Mouse (Mus musculus) hindbrain, embryonic 12.5 days (tissue): ENCODE measurements around the gene Agpat1. TPM values are rescaled to one million over a fixed set of nuclear protein-coding genes. Genes with fewer than 3 reads are reported as not detected.
A peak's percentile ranks its signal among the peaks of the same experiment; 100 is the strongest.

Source experiments
- ATAC-seq: fragments of 200-750 bp; cut with Nextera tagmentation; 2 replicates; pipeline ENCODE4 v1.8.0; 2017; ENCODE audit warnings: moderate TSS enrichment; ENCODE audit not compliant: low FRiP score
- H3K27ac ChIP-seq: fragments of 300-500 bp; sonication (generic); 2 replicates; pipeline ENCODE4 v1.5.1; 2016; ENCODE audit warnings: mild to moderate bottlenecking
- H3K27me3 ChIP-seq: fragments of 300-500 bp; sonication (generic); 2 replicates; pipeline ENCODE4 v1.6.1; 2016; ENCODE audit warnings: mild to moderate bottlenecking
- H3K36me3 ChIP-seq: fragments of 300-500 bp; sonication (generic); 2 replicates; pipeline ENCODE4 v1.6.1; 2016; ENCODE audit warnings: mild to moderate bottlenecking
- H3K4me1 ChIP-seq: fragments of 300-500 bp; sonication (generic); 2 replicates; pipeline ENCODE4 v1.6.1; 2016
- H3K4me2 ChIP-seq: fragments of 300-500 bp; sonication (generic); replicated peaks from 2 replicates; pipeline ENCODE4 v1.6.1; 2016; ENCODE audit warnings: mild to moderate bottlenecking
- H3K4me3 ChIP-seq: fragments of 300-500 bp; sonication (generic); 2 replicates; pipeline ENCODE4 v1.5.1; 2016; ENCODE audit warnings: mild to moderate bottlenecking
- H3K9ac ChIP-seq: fragments of 300-500 bp; sonication (generic); 2 replicates; pipeline ENCODE4 v1.6.1; 2016; ENCODE audit warnings: mild to moderate bottlenecking, moderate library complexity
- H3K9me3 ChIP-seq: fragments of 300-500 bp; sonication (generic); replicated peaks from 2 replicates; pipeline ENCODE4 v1.6.1; 2016; ENCODE audit warnings: mild to moderate bottlenecking
- WGBS: fragments of 180-500 bp; shearing (Covaris S2); methylation state at CpG from one replicate; pipeline ENCODE4 v1.1.7; 2016; 5-methylcytosine and 5-hydroxymethylcytosine counted together
- polyA plus RNA-seq: library from polyadenylated mRNA; unstranded; fragments of >200 nt; fragmentation: Nextera tagmentation; extraction: Ambion mirVana; gene quantifications from 2 replicates; pipeline ENCODE4 v1.2.1, GENCODE M21; 2016

Agpat1 gene
- polyA plus RNA-seq, 1 experiment from 2014 or later: 79.0 TPM

DNA sequence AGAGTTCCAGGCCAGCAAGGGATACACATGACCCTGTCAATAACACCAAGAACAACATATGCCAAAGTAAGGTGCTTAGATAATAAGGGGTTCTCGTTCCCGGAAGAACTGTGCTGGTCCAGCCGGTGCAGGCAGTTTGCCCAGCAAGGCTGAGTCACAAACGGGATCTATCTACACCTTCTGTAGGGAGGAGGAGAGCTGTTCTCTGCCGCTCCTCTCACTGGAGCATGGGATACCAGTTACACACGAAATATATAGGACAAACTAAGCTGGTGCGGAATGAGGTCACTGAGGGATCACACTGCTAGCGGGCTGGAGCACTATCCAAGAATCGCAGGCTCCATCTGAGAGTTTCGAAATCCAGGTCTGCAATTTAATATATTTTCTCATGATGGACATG is 39.9 kb downstream of the Agpat1 start:
- Histone ChIP-seq H3K4me1 (peaks cover 43% of the 10 kb centered on the region), H3K4me2 (no peak overlapping the region), H3K27ac (no peak overlapping the region), H3K9ac (no peak overlapping the region), H3K4me3 (no peak overlapping the region), H3K27me3 (no peaks in the 10 kb centered on the region), H3K36me3 (peaks cover under 1% of the 10 kb centered on the region), H3K9me3 (no peaks in the 10 kb centered on the region)
- WGBS: 81% methylated on average over 10 of the region's 10 CpGs
- no peak for ATAC-seq

- peak; percentile 67 for ATAC-seq
- Histone ChIP-seq H3K9ac (peak within 1 kb of the TSS; percentile 74), H3K27me3 (no peaks in the 10 kb centered on the region), H3K9me3 (no peaks in the 10 kb centered on the region), H3K36me3 (peaks cover 7% of the 10 kb centered on the region), H3K4me3 (peak within 1 kb of the TSS; percentile 60), H3K4me1 (peaks cover 43% of the 10 kb centered on the region), H3K27ac (peak within 1 kb of the TSS; percentile 77), H3K4me2 (peak within 1 kb of the TSS; percentile 73)
- WGBS: 1% methylated on average over 16 of the region's 16 CpGs
These were observed 40.5 kb downstream of the Agpat1 start, which contains the start of gene Fkbpl for GRCm38 (mm10) chr17:34644608-34645007. TSS of gene Fkbpl (plus strand) at chr17:34644764.

- Histone ChIP-seq H3K4me1 (peaks cover 43% of the 10 kb centered on the region), H3K9me3 (no peaks in the 10 kb centered on the region), H3K4me3 (peak overlapping the region; percentile 60), H3K4me2 (peak overlapping the region; percentile 73), H3K36me3 (peaks cover 14% of the 10 kb centered on the region), H3K9ac (peak overlapping the region; percentile 74), H3K27ac (no peak overlapping the region), H3K27me3 (no peaks in the 10 kb centered on the region)
- no peak for ATAC-seq
- 44% methylated on average over 10 of the region's 10 CpGs for WGBS
These were observed 41.3 kb downstream of the Agpat1 start for GRCm38 (mm10) chr17:34645256-34645829.

DNA sequence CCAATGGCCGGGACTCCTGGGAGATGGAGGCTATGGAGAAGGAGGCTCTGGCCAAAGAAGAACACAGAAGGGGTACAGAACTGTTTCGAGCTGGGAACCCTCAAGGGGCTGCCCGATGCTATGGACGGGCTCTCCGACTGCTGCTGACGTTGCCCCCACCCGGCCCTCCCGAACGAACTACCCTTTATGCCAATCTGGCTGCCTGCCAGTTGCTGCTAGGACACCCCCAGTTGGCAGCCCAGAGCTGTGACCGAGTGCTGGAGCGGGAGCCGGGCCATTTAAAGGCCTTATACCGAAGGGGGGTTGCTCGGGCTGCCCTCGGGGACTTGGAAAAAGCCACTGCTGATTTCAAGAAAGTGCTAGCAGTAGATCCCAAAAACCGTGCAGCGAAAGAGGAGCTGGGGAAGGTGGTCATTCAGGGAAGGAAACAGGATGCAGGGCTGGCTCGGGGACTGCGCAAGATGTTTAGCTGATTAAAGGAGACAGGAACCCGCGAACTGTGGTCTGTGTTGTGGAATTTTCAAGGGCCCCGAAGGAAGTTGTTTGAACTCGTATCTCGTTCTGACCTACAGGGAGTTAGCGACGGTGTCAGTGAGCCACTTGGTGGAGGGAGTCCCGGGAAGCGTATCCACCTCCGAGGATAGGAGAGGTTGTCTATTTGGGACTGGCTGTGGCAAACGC is 41.9 kb downstream of the Agpat1 start:
- Histone ChIP-seq H3K36me3 (peaks cover 21% of the 10 kb centered on the region), H3K4me2 (peak overlapping the region; percentile 73; the same call in 1 of the 2 replicates), H3K27ac (no peak overlapping the region), H3K4me3 (peak overlapping the region; percentile 96; the same call in 1 of the 2 replicates), H3K27me3 (no peaks in the 10 kb centered on the region), H3K9ac (no peak overlapping the region), H3K4me1 (peaks cover 37% of the 10 kb centered on the region), H3K9me3 (no peaks in the 10 kb centered on the region)
- no peak for ATAC-seq
- 90% methylated on average over 30 of the region's 30 CpGs for WGBS

DNA sequence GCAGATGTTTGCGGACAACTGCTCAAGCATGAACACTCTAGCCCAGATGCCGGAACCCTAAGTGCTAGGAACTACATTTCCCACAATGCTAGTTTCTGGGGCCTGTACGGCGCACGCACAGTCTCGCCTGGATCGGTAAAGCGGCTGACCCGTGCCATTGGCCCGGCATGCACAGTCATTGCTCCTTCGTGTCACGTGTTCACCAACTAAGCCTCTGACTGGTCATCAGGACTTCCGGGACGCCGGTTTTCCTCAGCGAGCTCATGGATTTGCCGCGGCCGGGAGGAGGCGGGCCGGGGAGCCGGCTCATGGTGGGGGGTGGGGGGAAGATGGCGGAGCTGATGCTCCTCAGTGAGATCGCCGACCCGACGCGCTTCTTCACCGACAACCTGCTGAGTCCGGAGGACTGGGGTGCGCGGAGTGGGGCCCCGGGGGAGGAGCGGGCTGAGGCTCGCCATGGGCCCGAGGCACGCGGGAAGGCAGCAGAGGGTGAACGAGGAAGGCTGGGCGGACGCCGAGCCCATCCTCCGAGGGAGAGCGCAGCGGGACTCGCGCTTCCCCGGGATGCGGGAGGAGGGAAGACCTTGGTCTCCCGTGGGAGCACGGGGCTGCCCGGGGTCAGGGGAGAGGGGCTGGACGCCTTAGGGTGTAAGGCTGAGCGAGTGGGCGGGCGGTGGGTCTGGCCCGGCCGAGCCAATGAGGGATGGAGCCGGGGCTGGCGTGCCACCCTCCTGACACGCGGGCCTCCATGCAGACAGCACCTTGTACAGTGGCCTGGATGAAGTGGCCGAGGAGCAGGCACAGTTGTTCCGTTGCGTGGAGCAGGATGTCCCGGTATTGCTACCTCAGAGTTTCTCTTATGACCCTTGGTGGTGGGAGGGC is 43.1 kb downstream of the Agpat1 start, which contains the start of gene Atf6b:
Gene Atf6b, plus strand, starts transcription at position 241 of the 882 bp plus-strand sequence.
- WGBS: 2% methylated on average over 62 of the region's 66 CpGs
- Histone ChIP-seq H3K27me3 (no peaks in the 10 kb centered on the region), H3K27ac (peak within 1 kb of the TSS; percentile 76; the same call in 1 of the 2 replicates), H3K36me3 (peaks cover 32% of the 10 kb centered on the region), H3K4me1 (peaks cover 31% of the 10 kb centered on the region), H3K4me3 (peak within 1 kb of the TSS; percentile 96), H3K9ac (peak within 1 kb of the TSS; percentile 95), H3K4me2 (peak within 1 kb of the TSS; percentile 86), H3K9me3 (no peaks in the 10 kb centered on the region)
- peak; percentile 97 for ATAC-seq

- no peaks in the 10 kb centered on the region for H3K27me3 ChIP-seq
- peak overlapping the region; percentile 86 for H3K4me2 ChIP-seq
- 84% methylated on average over 16 of the region's 16 CpGs for WGBS
- H3K9ac ChIP-seq: peak overlapping the region; percentile 95
- peak overlapping the region; percentile 96 for H3K4me3 ChIP-seq
- peaks cover 44% of the 10 kb centered on the region for H3K36me3 ChIP-seq
- H3K4me1 ChIP-seq: peaks cover 31% of the 10 kb centered on the region
- H3K9me3 ChIP-seq: no peaks in the 10 kb centered on the region
- no peak for ATAC-seq
- H3K27ac ChIP-seq: no peak overlapping the region
These were observed 44.3 kb downstream of the Agpat1 start for GRCm38 (mm10) chr17:34648141-34648890.

- Histone ChIP-seq H3K4me1 (peaks cover 31% of the 10 kb centered on the region), H3K27me3 (no peaks in the 10 kb centered on the region), H3K36me3 (peaks cover 52% of the 10 kb centered on the region), H3K27ac (no peak overlapping the region), H3K4me3 (no peak overlapping the region), H3K9me3 (no peaks in the 10 kb centered on the region), H3K4me2 (no peak overlapping the region), H3K9ac (no peak overlapping the region)
- 88% methylated on average over 18 of the region's 18 CpGs for WGBS
- no peak for ATAC-seq
These were observed 45.2 kb downstream of the Agpat1 start for GRCm38 (mm10) chr17:34649106-34649864.

GRCm38 (mm10) chr17:34650781-34651180 is 46.7 kb downstream of the Agpat1 start:
- peaks cover 20% of the 10 kb centered on the region for H3K4me1 ChIP-seq
- no peak for ATAC-seq

GRCm38 (mm10) chr17:34651507-34652221 is 47.6 kb downstream of the Agpat1 start:
- Histone ChIP-seq H3K27ac (no peak overlapping the region), H3K4me1 (peaks cover 14% of the 10 kb centered on the region), H3K9me3 (no peaks in the 10 kb centered on the region), H3K9ac (no peak overlapping the region), H3K4me2 (no peak overlapping the region), H3K27me3 (no peaks in the 10 kb centered on the region), H3K36me3 (peaks cover 61% of the 10 kb centered on the region), H3K4me3 (no peak overlapping the region)
- no peak for ATAC-seq
- 49% methylated on average over 19 of the region's 19 CpGs for WGBS

More at GRCm38 (mm10) chr17:34650781-34651180, 46.7 kb downstream of the Agpat1 start:
- Histone ChIP-seq H3K36me3 (peaks cover 61% of the 10 kb centered on the region), H3K27ac (no peak overlapping the region), H3K27me3 (no peaks in the 10 kb centered on the region), H3K9ac (no peak overlapping the region; the same call in 1 of the 2 replicates), H3K4me3 (no peak overlapping the region), H3K4me2 (no peak overlapping the region), H3K9me3 (no peaks in the 10 kb centered on the region)
- WGBS: 93% methylated on average over 14 of the region's 14 CpGs

- Histone ChIP-seq H3K36me3 (peaks cover 61% of the 10 kb centered on the region), H3K4me2 (no peak overlapping the region), H3K27me3 (no peaks in the 10 kb centered on the region), H3K9ac (no peak overlapping the region), H3K4me1 (peaks cover 14% of the 10 kb centered on the region), H3K9me3 (no peaks in the 10 kb centered on the region), H3K4me3 (no peak overlapping the region), H3K27ac (no peak overlapping the region)
- ATAC-seq: no peak
- 91% methylated on average over 10 of the region's 10 CpGs for WGBS
These were observed 48.5 kb downstream of the Agpat1 start for GRCm38 (mm10) chr17:34652546-34652945.
